Mouse (Mus musculus): ENCODE measurements at regions not wholly inside any gene's neighbourhood (a gene's known extent, or its start where the extent isn't known, plus 50 kb on each side); places are given as distances from the start of the nearest gene placed in this dataset.
A peak's percentile ranks its signal among the peaks of the same experiment; 100 is the strongest.

- no peak overlapping the region for H3K4me3 ChIP-seq (ENCODE audit: low read depth, low read length)
- H3K9ac ChIP-seq (ENCODE audit: low read depth, low read length), result no peak overlapping the region
- WGBS, result 13% methylated on average over 1 of the region's 1 CpGs
- H3K4me2 ChIP-seq (replicated peaks; ENCODE audit: low read depth, low read length), result no peak overlapping the region
- H3K27ac ChIP-seq (ENCODE audit: low read depth, low read length), result no peak overlapping the region
- no peaks in the 10 kb centered on the region for H3K27me3 ChIP-seq (ENCODE audit: control insufficient read depth, insufficient read depth, low read length)
- no peaks in the 10 kb centered on the region for H3K4me1 ChIP-seq (replicated peaks; ENCODE audit: control insufficient read depth, insufficient read depth, low read length)
- ATAC-seq (ENCODE audit: low FRiP score) (no peak), DNase-seq (ENCODE audit: low spot score) (peak; percentile 25)
- H3K36me3 ChIP-seq (ENCODE audit: control insufficient read depth, insufficient read depth, low read length), result no peaks in the 10 kb centered on the region
- no peaks in the 10 kb centered on the region for H3K9me3 ChIP-seq (ENCODE audit: control insufficient read depth, low read length)
These were observed 1916.4 kb upstream of the Lrrc6 start for GRCm38 (mm10) chr15:68417142-68417541.

- Histone ChIP-seq H3K27me3 (ENCODE audit: control insufficient read depth, insufficient read depth, low read length) (no peaks in the 10 kb centered on the region), H3K4me1 (replicated peaks; ENCODE audit: control insufficient read depth, insufficient read depth, low read length) (no peaks in the 10 kb centered on the region), H3K4me3 (ENCODE audit: low read depth, low read length) (no peak overlapping the region), H3K9ac (ENCODE audit: low read depth, low read length) (no peak overlapping the region), H3K4me2 (replicated peaks; ENCODE audit: low read depth, low read length) (no peak overlapping the region), H3K36me3 (ENCODE audit: control insufficient read depth, insufficient read depth, low read length) (no peaks in the 10 kb centered on the region), H3K9me3 (ENCODE audit: control insufficient read depth, low read length) (no peaks in the 10 kb centered on the region), H3K27ac (ENCODE audit: low read depth, low read length) (no peak overlapping the region)
- ATAC-seq (ENCODE audit: low FRiP score) (no peak), DNase-seq (ENCODE audit: low spot score) (peak; percentile 57)
- 29% methylated on average over 3 of the region's 3 CpGs for WGBS
These were observed 1914.8 kb upstream of the Lrrc6 start for GRCm38 (mm10) chr15:68415401-68415925.

- H3K9me3 ChIP-seq (ENCODE audit: control insufficient read depth, low read length), result no peaks in the 10 kb centered on the region
- no peak overlapping the region for H3K4me3 ChIP-seq (ENCODE audit: low read depth, low read length)
- no peak overlapping the region for H3K9ac ChIP-seq (ENCODE audit: low read depth, low read length)
- H3K27ac ChIP-seq (ENCODE audit: low read depth, low read length), result no peak overlapping the region
- H3K4me1 ChIP-seq (replicated peaks; ENCODE audit: control insufficient read depth, insufficient read depth, low read length), result no peaks in the 10 kb centered on the region
- ATAC-seq (ENCODE audit: low FRiP score) (no peak), DNase-seq (ENCODE audit: low spot score) (no peak)
- no peaks in the 10 kb centered on the region for H3K27me3 ChIP-seq (ENCODE audit: control insufficient read depth, insufficient read depth, low read length)
- 74% methylated on average over 4 of the region's 4 CpGs for WGBS
- no peak overlapping the region for H3K4me2 ChIP-seq (replicated peaks; ENCODE audit: low read depth, low read length)
- no peaks in the 10 kb centered on the region for H3K36me3 ChIP-seq (ENCODE audit: control insufficient read depth, insufficient read depth, low read length)
These were observed 1913.3 kb upstream of the Lrrc6 start for GRCm38 (mm10) chr15:68414047-68414446.

DNA sequence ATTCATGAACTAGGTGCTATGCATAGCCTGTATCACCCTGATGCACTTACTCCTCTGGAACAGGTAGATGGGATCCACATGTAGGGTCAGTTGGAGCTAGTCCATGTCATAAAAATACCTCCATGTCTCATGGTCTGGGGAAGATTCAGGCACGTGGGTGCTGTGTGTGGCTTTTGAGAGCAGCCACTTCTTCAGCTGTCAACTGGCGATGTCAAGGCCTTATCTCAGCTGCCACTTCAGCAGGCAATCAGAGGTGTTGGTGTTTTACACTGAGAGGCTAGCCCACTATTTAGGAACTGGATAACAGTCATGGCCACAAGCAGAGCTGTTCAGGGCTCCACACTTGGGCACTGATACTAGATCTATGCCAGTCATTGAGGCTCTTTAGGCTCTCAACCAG lies 1912.0 kb upstream of the Lrrc6 start:
- Histone ChIP-seq H3K4me1 (replicated peaks; ENCODE audit: control insufficient read depth, insufficient read depth, low read length) (no peaks in the 10 kb centered on the region), H3K4me2 (replicated peaks; ENCODE audit: low read depth, low read length) (no peak overlapping the region), H3K27me3 (ENCODE audit: control insufficient read depth, insufficient read depth, low read length) (no peaks in the 10 kb centered on the region), H3K4me3 (ENCODE audit: low read depth, low read length) (no peak overlapping the region), H3K9ac (ENCODE audit: low read depth, low read length) (no peak overlapping the region), H3K36me3 (ENCODE audit: control insufficient read depth, insufficient read depth, low read length) (no peaks in the 10 kb centered on the region), H3K27ac (ENCODE audit: low read depth, low read length) (no peak overlapping the region), H3K9me3 (ENCODE audit: control insufficient read depth, low read length) (no peaks in the 10 kb centered on the region)
- DNase-seq (ENCODE audit: low spot score) (no peak), ATAC-seq (ENCODE audit: low FRiP score) (no peak)
- WGBS, result 87% methylated on average over 2 of the region's 2 CpGs

DNA sequence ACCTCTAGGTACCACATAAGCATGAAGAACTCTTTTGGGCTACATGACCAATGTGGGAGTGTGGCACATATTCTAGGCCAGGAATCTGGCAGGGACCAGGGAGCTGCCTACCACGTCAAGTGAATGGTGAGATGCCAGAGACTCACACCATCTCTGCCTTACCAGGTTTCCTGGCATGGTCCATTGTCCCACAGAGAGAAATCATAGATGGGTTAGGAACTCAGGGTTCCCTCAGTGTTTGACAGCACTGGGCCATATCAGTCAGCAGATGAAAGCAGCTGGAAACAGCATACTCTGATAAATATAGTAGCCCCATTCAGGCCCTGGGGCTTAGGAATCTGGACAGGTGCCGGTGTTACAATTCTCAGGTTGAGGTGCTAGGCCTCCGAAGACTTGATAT lies 1911.4 kb upstream of the Lrrc6 start:
- 87% methylated on average over 3 of the region's 3 CpGs for WGBS
- no peaks in the 10 kb centered on the region for H3K27me3 ChIP-seq (ENCODE audit: control insufficient read depth, insufficient read depth, low read length)
- no peak overlapping the region for H3K27ac ChIP-seq (ENCODE audit: low read depth, low read length)
- no peaks in the 10 kb centered on the region for H3K4me1 ChIP-seq (replicated peaks; ENCODE audit: control insufficient read depth, insufficient read depth, low read length)
- no peak overlapping the region for H3K4me3 ChIP-seq (ENCODE audit: low read depth, low read length)
- no peak for DNase-seq (ENCODE audit: low spot score)
- no peak overlapping the region for H3K9ac ChIP-seq (ENCODE audit: low read depth, low read length)
- H3K36me3 ChIP-seq (ENCODE audit: control insufficient read depth, insufficient read depth, low read length), result no peaks in the 10 kb centered on the region
- H3K4me2 ChIP-seq (replicated peaks; ENCODE audit: low read depth, low read length), result no peak overlapping the region
- H3K9me3 ChIP-seq (ENCODE audit: control insufficient read depth, low read length), result no peaks in the 10 kb centered on the region
- no peak for ATAC-seq (ENCODE audit: low FRiP score)

DNA sequence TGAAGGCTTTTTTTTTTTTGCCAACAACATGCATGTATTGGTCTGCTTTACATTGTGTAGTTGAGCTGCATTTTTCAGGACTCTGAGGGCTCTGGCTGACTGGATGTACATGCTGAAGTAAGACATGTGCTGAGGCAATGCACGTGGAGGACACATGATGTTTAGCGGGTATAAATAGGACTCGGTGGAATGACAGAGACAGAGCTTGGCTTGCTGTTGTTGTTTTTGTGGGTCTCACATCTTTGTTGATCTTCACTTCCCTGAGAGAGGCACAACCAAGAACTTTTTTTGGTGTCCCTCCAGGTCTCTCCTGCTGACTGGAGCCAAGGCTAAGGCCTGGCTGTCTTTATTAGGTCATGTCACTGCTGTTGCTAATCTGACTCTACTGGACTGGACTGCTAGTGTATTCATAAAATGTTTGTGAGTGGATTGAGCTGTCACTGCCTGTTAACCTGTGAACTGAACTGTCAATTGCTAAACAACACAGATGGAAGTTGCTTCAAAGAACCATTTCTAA lies 1902.9 kb upstream of the Lrrc6 start:
- no peak overlapping the region for H3K4me2 ChIP-seq (replicated peaks; ENCODE audit: low read depth, low read length)
- no peak for DNase-seq (ENCODE audit: low spot score)
- ATAC-seq (ENCODE audit: low FRiP score), result no peak
- H3K27ac ChIP-seq (ENCODE audit: low read depth, low read length), result no peak overlapping the region
- no peaks in the 10 kb centered on the region for H3K4me1 ChIP-seq (replicated peaks; ENCODE audit: control insufficient read depth, insufficient read depth, low read length)
- H3K9me3 ChIP-seq (ENCODE audit: control insufficient read depth, low read length), result no peaks in the 10 kb centered on the region
- 92% methylated on average over 3 of the region's 3 CpGs for WGBS
- H3K9ac ChIP-seq (ENCODE audit: low read depth, low read length), result no peak overlapping the region
- H3K4me3 ChIP-seq (ENCODE audit: low read depth, low read length), result no peak overlapping the region
- H3K36me3 ChIP-seq (ENCODE audit: control insufficient read depth, insufficient read depth, low read length), result no peaks in the 10 kb centered on the region
- H3K27me3 ChIP-seq (ENCODE audit: control insufficient read depth, insufficient read depth, low read length), result no peaks in the 10 kb centered on the region

- Histone ChIP-seq H3K27me3 (ENCODE audit: control insufficient read depth, insufficient read depth, low read length) (no peaks in the 10 kb centered on the region), H3K4me1 (replicated peaks; ENCODE audit: control insufficient read depth, insufficient read depth, low read length) (no peaks in the 10 kb centered on the region), H3K27ac (ENCODE audit: low read depth, low read length) (no peak overlapping the region), H3K4me2 (replicated peaks; ENCODE audit: low read depth, low read length) (no peak overlapping the region), H3K36me3 (ENCODE audit: control insufficient read depth, insufficient read depth, low read length) (no peaks in the 10 kb centered on the region), H3K9ac (ENCODE audit: low read depth, low read length) (no peak overlapping the region), H3K9me3 (ENCODE audit: control insufficient read depth, low read length) (no peaks in the 10 kb centered on the region), H3K4me3 (ENCODE audit: low read depth, low read length) (no peak overlapping the region)
- WGBS, result 76% methylated on average over 1 of the region's 1 CpGs
- ATAC-seq (ENCODE audit: low FRiP score) (no peak), DNase-seq (ENCODE audit: low spot score) (no peak)
These were observed 1901.0 kb upstream of the Lrrc6 start for GRCm38 (mm10) chr15:68401726-68402125.

DNA sequence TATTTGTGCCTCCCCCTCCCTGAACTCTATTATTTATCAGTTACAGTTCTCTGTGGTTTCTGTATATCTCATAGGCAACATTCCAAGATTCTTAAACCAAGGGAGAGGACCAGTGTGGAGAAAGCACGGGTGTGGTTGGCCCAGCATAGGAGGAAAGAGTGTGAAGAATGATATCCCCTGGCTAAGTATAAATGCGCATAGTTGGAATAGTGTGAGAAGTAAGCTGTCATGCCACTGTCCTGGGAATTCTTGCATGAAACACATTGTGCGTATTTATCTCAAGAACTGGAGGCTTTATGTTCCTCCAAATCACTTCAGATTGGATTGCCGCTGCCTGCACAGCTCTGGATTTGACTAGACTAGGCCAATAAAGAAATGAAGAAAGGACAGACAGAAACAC lies 1900.3 kb upstream of the Lrrc6 start:
- no peaks in the 10 kb centered on the region for H3K27me3 ChIP-seq (ENCODE audit: control insufficient read depth, insufficient read depth, low read length)
- H3K36me3 ChIP-seq (ENCODE audit: control insufficient read depth, insufficient read depth, low read length), result no peaks in the 10 kb centered on the region
- H3K9me3 ChIP-seq (ENCODE audit: control insufficient read depth, low read length), result no peaks in the 10 kb centered on the region
- ATAC-seq (ENCODE audit: low FRiP score) (no peak), DNase-seq (ENCODE audit: low spot score) (no peak)
- 88% methylated on average over 4 of the region's 4 CpGs for WGBS
- no peak overlapping the region for H3K4me2 ChIP-seq (replicated peaks; ENCODE audit: low read depth, low read length)
- H3K27ac ChIP-seq (ENCODE audit: low read depth, low read length), result no peak overlapping the region
- no peaks in the 10 kb centered on the region for H3K4me1 ChIP-seq (replicated peaks; ENCODE audit: control insufficient read depth, insufficient read depth, low read length)
- H3K9ac ChIP-seq (ENCODE audit: low read depth, low read length), result no peak overlapping the region
- no peak overlapping the region for H3K4me3 ChIP-seq (ENCODE audit: low read depth, low read length)

DNA sequence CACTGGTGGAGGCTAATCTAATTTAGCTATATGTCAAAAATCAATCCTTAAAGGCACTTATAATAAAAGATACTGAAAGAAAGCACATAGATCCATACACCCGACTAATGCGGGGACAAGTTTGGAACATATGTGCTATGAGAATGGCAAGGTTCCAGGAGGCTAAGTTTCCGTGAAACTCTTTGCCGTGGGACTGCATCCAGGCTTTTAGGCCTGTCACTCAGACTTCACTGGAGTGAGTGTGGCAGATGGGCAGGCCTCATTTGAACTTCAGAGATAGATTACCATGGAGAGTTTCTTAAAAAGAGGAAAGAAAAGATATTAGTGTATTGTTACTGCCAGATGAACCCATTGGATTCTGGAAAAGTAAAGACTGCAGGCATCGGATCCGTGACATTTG lies 1895.9 kb upstream of the Lrrc6 start:
- no peak for ATAC-seq (ENCODE audit: low FRiP score)

More for the DNA sequence above, 1895.9 kb upstream of the Lrrc6 start:
- Histone ChIP-seq H3K36me3 (ENCODE audit: control insufficient read depth, insufficient read depth, low read length) (no peaks in the 10 kb centered on the region), H3K27me3 (ENCODE audit: control insufficient read depth, insufficient read depth, low read length) (no peaks in the 10 kb centered on the region), H3K9me3 (ENCODE audit: control insufficient read depth, low read length) (no peaks in the 10 kb centered on the region), H3K4me2 (replicated peaks; ENCODE audit: low read depth, low read length) (no peak overlapping the region), H3K9ac (ENCODE audit: low read depth, low read length) (no peak overlapping the region), H3K4me1 (replicated peaks; ENCODE audit: control insufficient read depth, insufficient read depth, low read length) (no peaks in the 10 kb centered on the region), H3K27ac (ENCODE audit: low read depth, low read length) (no peak overlapping the region), H3K4me3 (ENCODE audit: low read depth, low read length) (no peak overlapping the region)
- no peak for DNase-seq (ENCODE audit: low spot score)
- WGBS, result 88% methylated on average over 6 of the region's 6 CpGs
